Comparison of ENCODE assay signal across 22 mouse cellular contexts in genomic region chr3:106144081-106144480, GRCm38 (mm10). TPM values are rescaled to one million over a fixed set of nuclear protein-coding genes. Genes with fewer than 3 reads are reported as not detected.
A peak's percentile ranks its signal among the peaks of the same experiment; 100 is the strongest.
DNase-seq lines count a peak whose midpoint lies in the region; ATAC-seq and TF ChIP-seq lines count a peak whose summit lies in the region.
"Had no signal": no experiment of that assay in that cellular context is flagged by ENCODE, and none has a peak within 500 bp of the region (broad histone marks: within the 10 kb centered on the region; RNA-seq: fewer than 3 reads in every experiment).

No protein-coding gene starts in this region.

- no peak for DNase-seq in heart, postnatal 0 days (ENCODE audit: low spot score)
- no peak for DNase-seq in heart, postnatal 25 days (ENCODE audit: low spot score)
- DNase-seq in midbrain, embryonic 11.5 days (ENCODE audit: low spot score, missing footprints), result no peak
- DNase-seq: adrenal gland, adult 2 months; cerebellum, adult 9-11 months; gastrocnemius, adult 2 months; right cerebral cortex, postnatal 4 days; thymus, postnatal 36 days had no signal

- intact Hi-C loops in heart, postnatal 25 days (cut with DNase I), result no loop called here

- no peaks in the 10 kb centered on the region for H3K27me3 ChIP-seq in heart, postnatal 0 days (ENCODE audit: control insufficient read depth, insufficient read depth, low read length)
- H3K27me3 ChIP-seq in midbrain, embryonic 11.5 days (ENCODE audit: control insufficient read depth, insufficient read depth, low read length), result no peaks in the 10 kb centered on the region
- no peaks in the 10 kb centered on the region for H3K27me3 ChIP-seq in midbrain, embryonic 15.5 days (replicated peaks)
- no peaks in the 10 kb centered on the region for H3K27me3 ChIP-seq in liver, embryonic 12.5 days (replicated peaks)
- H3K27me3 ChIP-seq in liver, embryonic 16.5 days (ENCODE audit: control insufficient read depth, insufficient read depth, low read depth, low read length), result no peaks in the 10 kb centered on the region
- no peaks in the 10 kb centered on the region for H3K27me3 ChIP-seq in neural tube, embryonic 15.5 days (replicated peaks)
- H3K27me3 ChIP-seq: embryonic facial prominence, embryonic 15.5 days; forebrain, embryonic 12.5 days; hindbrain, embryonic 15.5 days; lung, embryonic 15.5 days had no signal

- WGBS in heart, postnatal 0 days, result 79% methylated on average over 10 of the region's 10 CpGs
- WGBS in midbrain, embryonic 11.5 days, result 91% methylated on average over 10 of the region's 10 CpGs
- WGBS in midbrain, embryonic 15.5 days, result 93% methylated on average over 10 of the region's 10 CpGs
- 81% methylated on average over 10 of the region's 10 CpGs for WGBS in liver, embryonic 12.5 days (ENCODE audit: insufficient replicate concordance)
- WGBS in liver, embryonic 16.5 days (ENCODE audit: insufficient replicate concordance), result 63% methylated on average over 10 of the region's 10 CpGs
- WGBS in neural tube, embryonic 15.5 days, result 93% methylated on average over 10 of the region's 10 CpGs

- H3K9me3 ChIP-seq in heart, postnatal 0 days (replicated peaks; ENCODE audit: control insufficient read depth, low read length), result peaks cover 16% of the 10 kb centered on the region; the same call in 1 of the 2 replicates
- peaks cover 4% of the 10 kb centered on the region; the same call in 1 of the 2 replicates for H3K9me3 ChIP-seq in midbrain, embryonic 11.5 days (ENCODE audit: control insufficient read depth, low read length)
- no peaks in the 10 kb centered on the region for H3K9me3 ChIP-seq in midbrain, embryonic 15.5 days
- H3K9me3 ChIP-seq in liver, embryonic 12.5 days (replicated peaks), result peaks cover 28% of the 10 kb centered on the region
- peaks cover 3% of the 10 kb centered on the region; the same call in 1 of the 2 replicates for H3K9me3 ChIP-seq in liver, embryonic 16.5 days (replicated peaks; ENCODE audit: control insufficient read depth, low read length)
- H3K9me3 ChIP-seq in neural tube, embryonic 15.5 days (replicated peaks), result peaks cover 7% of the 10 kb centered on the region; the same call in 1 of the 2 replicates
- H3K9me3 ChIP-seq: embryonic facial prominence, embryonic 15.5 days had no signal

- TF ChIP-seq CTCF in heart, postnatal 0 days (IDR thresholded peaks at IDR 0.05; ENCODE audit: low read depth), result no peak

- ATAC-seq in heart, postnatal 0 days (ENCODE audit: insufficient read depth, low read depth), result peak; percentile 24; the same call in 1 of the 2 replicates
- ATAC-seq in midbrain, embryonic 11.5 days (ENCODE audit: low FRiP score), result peak; percentile 40; the same call in 1 of the 2 replicates
- ATAC-seq in midbrain, embryonic 15.5 days (replicated peaks), result no peak
- peak; percentile 42; the same call in 1 of the 2 replicates for ATAC-seq in liver, embryonic 12.5 days
- ATAC-seq in liver, embryonic 16.5 days (ENCODE audit: low read depth), result peak; percentile 30; the same call in 1 of the 2 replicates
- no peak for ATAC-seq in neural tube, embryonic 15.5 days (ENCODE audit: low FRiP score)
- ATAC-seq: intestine, postnatal 0 days had no signal

- no peak overlapping the region for H3K9ac ChIP-seq in heart, postnatal 0 days (replicated peaks; ENCODE audit: low read depth, low read length)
- H3K9ac ChIP-seq in midbrain, embryonic 11.5 days (ENCODE audit: low read length), result no peak overlapping the region
- H3K9ac ChIP-seq in midbrain, embryonic 15.5 days, result no peak overlapping the region
- no peak overlapping the region for H3K9ac ChIP-seq in liver, embryonic 12.5 days
- H3K9ac ChIP-seq in liver, embryonic 16.5 days (ENCODE audit: low read depth, low read length), result no peak overlapping the region
- H3K9ac ChIP-seq in neural tube, embryonic 15.5 days (replicated peaks), result no peak overlapping the region
- H3K9ac ChIP-seq: embryonic facial prominence, embryonic 15.5 days; forebrain, embryonic 12.5 days; hindbrain, embryonic 15.5 days; lung, embryonic 15.5 days had no signal

- no peaks in the 10 kb centered on the region for H3K4me1 ChIP-seq in heart, postnatal 0 days (ENCODE audit: control insufficient read depth, insufficient read depth)
- H3K4me1 ChIP-seq in midbrain, embryonic 11.5 days (ENCODE audit: control insufficient read depth, insufficient read depth, low read length), result no peaks in the 10 kb centered on the region
- H3K4me1 ChIP-seq in midbrain, embryonic 15.5 days, result no peaks in the 10 kb centered on the region
- H3K4me1 ChIP-seq in liver, embryonic 12.5 days, result no peaks in the 10 kb centered on the region
- H3K4me1 ChIP-seq in liver, embryonic 16.5 days (ENCODE audit: control insufficient read depth, low read depth, low read length), result no peaks in the 10 kb centered on the region
- no peaks in the 10 kb centered on the region for H3K4me1 ChIP-seq in neural tube, embryonic 15.5 days
- H3K4me1 ChIP-seq: embryonic facial prominence, embryonic 15.5 days; forebrain, embryonic 12.5 days; hindbrain, embryonic 15.5 days; lung, embryonic 15.5 days had no signal

- H3K4me3 ChIP-seq in heart, postnatal 0 days (ENCODE audit: low read depth, low read length), result no peak overlapping the region
- H3K4me3 ChIP-seq in midbrain, embryonic 11.5 days (ENCODE audit: low read depth, low read length), result no peak overlapping the region
- no peak overlapping the region for H3K4me3 ChIP-seq in midbrain, embryonic 15.5 days
- H3K4me3 ChIP-seq in liver, embryonic 12.5 days, result no peak overlapping the region
- H3K4me3 ChIP-seq in liver, embryonic 16.5 days (ENCODE audit: low read depth, low read length), result no peak overlapping the region
- no peak overlapping the region for H3K4me3 ChIP-seq in neural tube, embryonic 15.5 days (replicated peaks)
- H3K4me3 ChIP-seq: embryonic facial prominence, embryonic 15.5 days; forebrain, embryonic 12.5 days; gastrocnemius, adult 2 months; hindbrain, embryonic 15.5 days; lung, embryonic 15.5 days had no signal

- no peak for TF ChIP-seq EP300 in heart, postnatal 0 days (IDR thresholded peaks at IDR 0.05; ENCODE audit: low read depth)

- H3K27ac ChIP-seq in heart, postnatal 0 days (ENCODE audit: low read depth), result no peak overlapping the region
- no peak overlapping the region for H3K27ac ChIP-seq in midbrain, embryonic 11.5 days (ENCODE audit: low read depth, low read length)
- H3K27ac ChIP-seq in midbrain, embryonic 15.5 days, result no peak overlapping the region
- no peak overlapping the region for H3K27ac ChIP-seq in liver, embryonic 12.5 days
- H3K27ac ChIP-seq in liver, embryonic 16.5 days (ENCODE audit: low read length), result no peak overlapping the region
- no peak overlapping the region for H3K27ac ChIP-seq in neural tube, embryonic 15.5 days (replicated peaks)
- H3K27ac ChIP-seq: embryonic facial prominence, embryonic 15.5 days; forebrain, embryonic 12.5 days; gastrocnemius, adult 2 months; hindbrain, embryonic 15.5 days; kidney, postnatal 0 days; lung, embryonic 15.5 days; macrophage had no signal

- no peak overlapping the region for H3K4me2 ChIP-seq in heart, postnatal 0 days (ENCODE audit: low read depth, low read length)
- no peak overlapping the region for H3K4me2 ChIP-seq in midbrain, embryonic 11.5 days
- H3K4me2 ChIP-seq in midbrain, embryonic 15.5 days, result no peak overlapping the region
- no peak overlapping the region for H3K4me2 ChIP-seq in liver, embryonic 12.5 days
- no peak overlapping the region for H3K4me2 ChIP-seq in liver, embryonic 16.5 days (ENCODE audit: low read depth, low read length)
- H3K4me2 ChIP-seq in neural tube, embryonic 15.5 days, result no peak overlapping the region
- H3K4me2 ChIP-seq: embryonic facial prominence, embryonic 15.5 days; forebrain, embryonic 12.5 days; hindbrain, embryonic 15.5 days; lung, embryonic 15.5 days had no signal

- H3K36me3 ChIP-seq in heart, postnatal 0 days (replicated peaks; ENCODE audit: control insufficient read depth, insufficient read depth, low read length), result no peaks in the 10 kb centered on the region
- no peaks in the 10 kb centered on the region for H3K36me3 ChIP-seq in midbrain, embryonic 11.5 days (ENCODE audit: control insufficient read depth, insufficient read depth, low read length)
- no peaks in the 10 kb centered on the region for H3K36me3 ChIP-seq in midbrain, embryonic 15.5 days (replicated peaks)
- no peaks in the 10 kb centered on the region for H3K36me3 ChIP-seq in liver, embryonic 12.5 days
- no peaks in the 10 kb centered on the region for H3K36me3 ChIP-seq in liver, embryonic 16.5 days (ENCODE audit: control insufficient read depth, insufficient read depth)
- no peaks in the 10 kb centered on the region for H3K36me3 ChIP-seq in neural tube, embryonic 15.5 days
- H3K36me3 ChIP-seq: embryonic facial prominence, embryonic 15.5 days; forebrain, embryonic 12.5 days; hindbrain, embryonic 15.5 days; lung, embryonic 15.5 days had no signal

RNA-seq across cellular contexts. Expression of gene Chil3, which starts 23.3 kb away (rescaled TPM):
- total RNA-seq in heart, postnatal 0 days (2014; rRNA removed; ENCODE audit: low replicate concordance), result 0.31 and 1.9 TPM in 2 replicates
- polyA plus RNA-seq in heart, postnatal 0 days (2015; fragmentation: Nextera tagmentation; extraction: Ambion mirVana), result 0.51 TPM in 2 replicates
- total RNA-seq in heart, postnatal 25 days (2021), result under 1 TPM in 1 of 2 experiments, not detected in 1; 0.22 TPM
- not detected in 2 replicates for polyA plus RNA-seq in midbrain, embryonic 11.5 days (2014; fragmentation: Nextera tagmentation; extraction: Ambion mirVana)
- 0.10 TPM in 1 of 2 replicates, not detected in the other for polyA plus RNA-seq in midbrain, embryonic 15.5 days (2015; fragmentation: Nextera tagmentation; extraction: Ambion mirVana)
- polyA plus RNA-seq in liver, embryonic 12.5 days (2016; fragmentation: Nextera tagmentation; extraction: Ambion mirVana), result not detected in 2 replicates
- 26.9 and 37.6 TPM in 2 replicates for polyA plus RNA-seq in liver, embryonic 16.5 days (2015; fragmentation: Nextera tagmentation; extraction: Ambion mirVana)
- polyA plus RNA-seq in neural tube, embryonic 15.5 days (2015; fragmentation: Nextera tagmentation; extraction: Ambion mirVana), result 0.40 TPM in 1 of 2 replicates, not detected in the other
- total RNA-seq: gastrocnemius, adult 2 months; layer of hippocampus, postnatal 14 days; left cerebral cortex, postnatal 10 days had no signal
- polyA plus RNA-seq: embryonic facial prominence, embryonic 15.5 days; forebrain, embryonic 12.5 days; heart, embryonic 14.5 days; hindbrain, embryonic 15.5 days; lung, embryonic 15.5 days had no signal

RNA-seq across cellular contexts. Expression of gene Chia1, which starts 31.1 kb away (rescaled TPM):
- not detected in 2 replicates for total RNA-seq in heart, postnatal 0 days (2014; rRNA removed; ENCODE audit: low replicate concordance)
- 0.11 TPM in 1 of 2 replicates, not detected in the other for polyA plus RNA-seq in heart, postnatal 0 days (2015; fragmentation: Nextera tagmentation; extraction: Ambion mirVana)
- total RNA-seq in heart, postnatal 25 days (2021), result not detected
- not detected in 2 replicates for polyA plus RNA-seq in midbrain, embryonic 11.5 days (2014; fragmentation: Nextera tagmentation; extraction: Ambion mirVana)
- 1.2 TPM in 2 replicates for polyA plus RNA-seq in midbrain, embryonic 15.5 days (2015; fragmentation: Nextera tagmentation; extraction: Ambion mirVana)
- not detected in 2 replicates for polyA plus RNA-seq in liver, embryonic 12.5 days (2016; fragmentation: Nextera tagmentation; extraction: Ambion mirVana)
- polyA plus RNA-seq in liver, embryonic 16.5 days (2015; fragmentation: Nextera tagmentation; extraction: Ambion mirVana), result not detected in 2 replicates
- 0.84 and 1.0 TPM in 2 replicates for polyA plus RNA-seq in neural tube, embryonic 15.5 days (2015; fragmentation: Nextera tagmentation; extraction: Ambion mirVana)
- total RNA-seq: adrenal gland, adult 2 months; gastrocnemius, adult 2 months had no signal
- polyA plus RNA-seq: adrenal gland, adult 2 months; forebrain, embryonic 12.5 days; intestine, postnatal 0 days; macrophage had no signal

Comparison
In these comparisons a context has a peak if more than half of its experiments do, and no peak if none do; other contexts are left out.
1. ATAC-seq: peak in heart, postnatal 0 days (single experiment), midbrain, embryonic 11.5 days (single experiment), liver, embryonic 12.5 days (single experiment) and liver, embryonic 16.5 days (single experiment); none in midbrain, embryonic 15.5 days (single experiment) and neural tube, embryonic 15.5 days (single experiment).
2. RNA of gene Chil3, which starts 23.3 kb away (polyA plus RNA-seq): 26.9 to 37.6 TPM in liver, embryonic 16.5 days; 0.51 TPM in heart, postnatal 0 days, 0.10 TPM in midbrain, embryonic 15.5 days, 0.40 TPM in neural tube, embryonic 15.5 days, not detected in liver, embryonic 12.5 days and not detected in midbrain, embryonic 11.5 days; every median in the first group is over 10 times any median in the second.